Mouse (Mus musculus) liver, adult 2 months (tissue): ENCODE results near the gene Naa15.

Experiments
- CTCF ChIP-seq: fragments of 200-500 bp; IDR thresholded peaks from 2 replicates; pipeline ENCODE4 v1.5.1; 2011; ENCODE audit warnings: low read depth, low read length, control low read depth
- POLR2A ChIP-seq: fragments of 200-500 bp; IDR thresholded peaks from 2 replicates; pipeline ENCODE4 v1.6.1; 2011; ENCODE audit warnings: low read length, control low read depth; ENCODE audit not compliant: insufficient read depth; ENCODE audit errors: extremely low read depth

DNA sequence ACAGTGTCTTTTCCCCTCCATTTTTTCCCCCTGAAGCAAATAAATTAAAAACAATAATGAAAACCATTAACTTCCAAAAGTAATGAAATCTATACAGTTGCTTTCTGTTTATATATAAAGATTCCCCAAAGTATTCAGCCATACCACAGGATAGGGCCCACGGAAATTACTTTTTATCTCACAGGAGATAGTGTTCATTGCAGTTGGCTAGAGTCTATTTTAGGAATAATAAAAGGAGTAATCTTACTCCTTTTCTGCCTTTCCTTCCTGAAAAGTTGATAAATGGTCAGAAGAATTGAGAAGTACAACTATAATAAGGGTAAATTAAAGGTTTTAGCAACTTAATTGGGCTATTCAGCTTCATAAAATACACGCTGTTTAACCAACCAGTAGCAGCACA is 53.6 kb downstream of the Naa15 start:
- TF ChIP-seq CTCF (no peak), POLR2A (no peak)
